Mouse (Mus musculus): Measurements from ENCODE around the gene Slc25a25.

Gene Slc25a25

GRCm38 (mm10) chr2:32459657-32460056, 8.4 kb upstream of the Slc25a25 start:
- no peak for DNase-seq (ENCODE audit: low read depth, low spot score)

- no peak for DNase-seq (ENCODE audit: low read depth, low spot score)
Observed at GRCm38 (mm10) chr2:32458300-32458699, 7.1 kb upstream of the Slc25a25 start.

GRCm38 (mm10) chr2:32455101-32455500, 3.9 kb upstream of the Slc25a25 start:
- DNase-seq (ENCODE audit: low read depth, low spot score): no peak

GRCm38 (mm10) chr2:32454633-32455032, 3.4 kb upstream of the Slc25a25 start:
- no peak for DNase-seq (ENCODE audit: low read depth, low spot score)

- DNase-seq (ENCODE audit: low read depth, low spot score): no peak
Observed at GRCm38 (mm10) chr2:32453641-32454303, 2.5 kb upstream of the Slc25a25 start.

- no peak for DNase-seq (ENCODE audit: low read depth, low spot score)
Observed at GRCm38 (mm10) chr2:32452441-32452971, 1.3 kb upstream of the Slc25a25 start.

- peak; percentile 93 for DNase-seq (ENCODE audit: low read depth, low spot score)
Observed at GRCm38 (mm10) chr2:32451870-32452372, 676 bp upstream of the Slc25a25 start.

GRCm38 (mm10) chr2:32449761-32450754, 1.2 kb downstream of the Slc25a25 start, which contains the start of gene Naif1:
TSS of gene Naif1 (plus strand) at chr2:32450457.
- DNase-seq (ENCODE audit: low read depth, low spot score): no peak

GRCm38 (mm10) chr2:32448480-32448879, 2.8 kb downstream of the Slc25a25 start:
- no peak for DNase-seq (ENCODE audit: low read depth, low spot score)

GRCm38 (mm10) chr2:32447264-32447936, 3.8 kb downstream of the Slc25a25 start:
- DNase-seq (ENCODE audit: low read depth, low spot score): no peak

GRCm38 (mm10) chr2:32445535-32445934, 5.7 kb downstream of the Slc25a25 start:
- DNase-seq (ENCODE audit: low read depth, low spot score): no peak

GRCm38 (mm10) chr2:32441550-32441949, 9.7 kb downstream of the Slc25a25 start:
- DNase-seq (ENCODE audit: low read depth, low spot score): no peak

GRCm38 (mm10) chr2:32440632-32441031, 10.6 kb downstream of the Slc25a25 start:
- DNase-seq (ENCODE audit: low read depth, low spot score): no peak

- no peak for DNase-seq (ENCODE audit: low read depth, low spot score)
Observed at GRCm38 (mm10) chr2:32440164-32440563, 11.1 kb downstream of the Slc25a25 start.

GRCm38 (mm10) chr2:32439177-32439576, 12.1 kb downstream of the Slc25a25 start:
- DNase-seq (ENCODE audit: low read depth, low spot score): no peak

- no peak for DNase-seq (ENCODE audit: low read depth, low spot score)
Observed at GRCm38 (mm10) chr2:32438733-32439132, 12.5 kb downstream of the Slc25a25 start.

- DNase-seq (ENCODE audit: low read depth, low spot score): no peak
Observed at GRCm38 (mm10) chr2:32437612-32438166, 13.6 kb downstream of the Slc25a25 start.

GRCm38 (mm10) chr2:32436686-32437372, 14.4 kb downstream of the Slc25a25 start:
- DNase-seq (ENCODE audit: low read depth, low spot score): no peak

- peak; percentile 54 for DNase-seq (ENCODE audit: low read depth, low spot score)
Observed at GRCm38 (mm10) chr2:32430701-32431676, 20.3 kb downstream of the Slc25a25 start.

Data from WW6 (cell line).